In the genomic region with DNA sequence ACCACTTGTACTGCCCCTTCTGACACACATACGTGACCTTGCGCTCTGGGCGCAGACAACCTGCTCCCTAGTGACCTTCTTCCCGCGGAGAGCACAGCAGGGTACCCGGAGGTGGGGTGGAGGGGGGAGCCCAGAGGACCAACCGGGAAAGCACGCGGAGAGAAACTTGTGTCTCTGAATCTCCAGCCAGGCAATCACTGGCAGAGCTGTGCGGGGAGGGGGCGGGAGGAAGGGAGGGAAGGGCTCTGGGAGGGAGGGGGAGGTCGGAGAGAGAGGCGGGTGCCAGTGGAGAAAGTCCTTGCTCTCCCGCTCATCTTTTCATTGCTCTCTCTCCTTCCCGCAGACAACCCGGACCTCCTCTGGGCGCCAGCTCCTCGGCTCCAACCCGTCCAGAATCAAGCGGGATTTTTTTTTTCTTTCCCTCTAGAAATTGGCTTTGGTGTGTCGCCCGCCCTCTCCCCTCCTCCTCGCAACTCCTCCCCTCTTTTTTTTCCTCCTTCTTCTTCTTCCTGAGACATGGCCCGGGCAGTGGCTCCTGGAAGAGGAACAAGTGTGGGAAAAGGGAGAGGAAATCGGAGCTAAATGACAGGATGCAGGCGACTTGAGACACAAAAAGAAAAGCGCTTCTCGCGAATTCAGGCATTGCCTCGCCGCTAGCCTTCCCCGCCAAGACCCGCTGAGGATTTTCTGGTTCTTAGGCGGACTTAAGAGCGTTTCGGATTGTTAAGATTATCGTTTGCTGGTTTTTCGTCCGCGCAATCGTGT, we compare ENCODE assay signal across 8 mouse cellular contexts. TPM values are rescaled to one million over a fixed set of nuclear protein-coding genes. Genes with fewer than 3 reads are reported as not detected.
DNase-seq lines count a peak whose midpoint lies in the region; ATAC-seq lines count a peak whose summit lies in the region.

No protein-coding gene starts in this region.

- DNase-seq in adipocyte (ENCODE audit: low spot score), result peak; percentile 89
- peak; percentile 77 for DNase-seq in embryo, embryonic 11 days
- peak; percentile 67 to 68 for DNase-seq in gastrocnemius, postnatal 36 days
- DNase-seq in intestine, embryonic 14.5 days (ENCODE audit: low spot score), result peak; percentile 86
- peak; percentile 28 to 37 for DNase-seq in left cerebral cortex, postnatal 14 days (ENCODE audit: low spot score in 2 of 2)
- peak; percentile 53 for DNase-seq in right cerebral cortex, postnatal 4 days
- DNase-seq in T-cell, adult 2 months (ENCODE audit: low spot score), result no peak

- H3K9me3 ChIP-seq in intestine, embryonic 14.5 days (ENCODE audit: control insufficient read depth, low read length), result no peaks in the 10 kb centered on the region

- H3K27me3 ChIP-seq in intestine, embryonic 14.5 days (replicated peaks; ENCODE audit: control insufficient read depth, insufficient read depth, low read length), result no peaks in the 10 kb centered on the region

- WGBS in intestine, embryonic 14.5 days, result under 1% methylated on average over 40 of the region's 41 CpGs

- H3K4me1 ChIP-seq in intestine, embryonic 14.5 days (replicated peaks; ENCODE audit: control insufficient read depth, insufficient read depth, low read length), result peaks cover 8% of the 10 kb centered on the region

- peak overlapping the region; percentile 79 for H3K4me3 ChIP-seq in intestine, embryonic 14.5 days (ENCODE audit: low read depth, low read length)

- peak overlapping the region; percentile 90 for H3K9ac ChIP-seq in intestine, embryonic 14.5 days (ENCODE audit: low read length)

- peak overlapping the region; percentile 95 for H3K27ac ChIP-seq in intestine, embryonic 14.5 days (ENCODE audit: low read depth)

- ATAC-seq in intestine, embryonic 14.5 days (replicated peaks; ENCODE audit: low FRiP score, low TSS enrichment, low read depth), result peak; percentile 28
- ATAC-seq in megakaryocyte, adult 5-6 weeks (ENCODE audit: poor library complexity, severe bottlenecking), result peak; percentile 9

- intact Hi-C loops in gastrocnemius, postnatal 36 days (cut with DNase I), result loop anchor here (5.0 kb wide), 1 partner anchor 772 kb away; no protein-coding TSS in a partner anchor
- intact Hi-C loops in left cerebral cortex, postnatal 14 days (cut with DNase I), result loop anchor here (1.0 to 10.0 kb wide), 6 partner anchors 62 to 1024 kb away; no protein-coding TSS in a partner anchor

- H3K36me3 ChIP-seq in intestine, embryonic 14.5 days (ENCODE audit: control insufficient read depth, insufficient read depth, low read length), result no peaks in the 10 kb centered on the region

- peak overlapping the region; percentile 92 for H3K4me2 ChIP-seq in intestine, embryonic 14.5 days (ENCODE audit: low read length)

RNA-seq across cellular contexts. Expression of gene Nrp1, which starts 0.5 kb away (rescaled TPM):
- 10 to 100 TPM; 20.6 to 33.3 TPM for total RNA-seq in gastrocnemius, postnatal 36 days (2021)
- 65.5 and 66.0 TPM in 2 replicates for polyA plus RNA-seq in intestine, embryonic 14.5 days (2014; fragmentation: Nextera tagmentation; extraction: Ambion mirVana)
- 10 to 100 TPM; 28.1 to 39.9 TPM for total RNA-seq in left cerebral cortex, postnatal 14 days (2021)
- 56.8 and 59.8 TPM in 2 replicates for total RNA-seq in megakaryocyte, adult 5-6 weeks (2015)
- total RNA-seq in megakaryocyte, adult 5-6 weeks (2017), result 73.2 and 74.3 TPM in 2 replicates
